Mouse (Mus musculus) sigmoid colon, adult 10 weeks (tissue): ENCODE data around the gene Cox4i1. TPM values are rescaled to one million over a fixed set of nuclear protein-coding genes. Genes with fewer than 3 reads are reported as not detected.

Source experiments
- polyA plus RNA-seq: library from polyadenylated mRNA; stranded (reverse); fragments of 350-450 nt; fragmentation: Illumina TruSeq; extraction: RNeasy Lipid Tissue Mini Kit (QIAGEN cat#74804); gene quantifications from one replicate; pipeline ENCODE4 v1.2.3, GENCODE M21; 2014; ENCODE audit warnings: low read depth, low replicate concordance

Cox4i1 gene
- polyA plus RNA-seq = 34.1 TPM

DNA sequence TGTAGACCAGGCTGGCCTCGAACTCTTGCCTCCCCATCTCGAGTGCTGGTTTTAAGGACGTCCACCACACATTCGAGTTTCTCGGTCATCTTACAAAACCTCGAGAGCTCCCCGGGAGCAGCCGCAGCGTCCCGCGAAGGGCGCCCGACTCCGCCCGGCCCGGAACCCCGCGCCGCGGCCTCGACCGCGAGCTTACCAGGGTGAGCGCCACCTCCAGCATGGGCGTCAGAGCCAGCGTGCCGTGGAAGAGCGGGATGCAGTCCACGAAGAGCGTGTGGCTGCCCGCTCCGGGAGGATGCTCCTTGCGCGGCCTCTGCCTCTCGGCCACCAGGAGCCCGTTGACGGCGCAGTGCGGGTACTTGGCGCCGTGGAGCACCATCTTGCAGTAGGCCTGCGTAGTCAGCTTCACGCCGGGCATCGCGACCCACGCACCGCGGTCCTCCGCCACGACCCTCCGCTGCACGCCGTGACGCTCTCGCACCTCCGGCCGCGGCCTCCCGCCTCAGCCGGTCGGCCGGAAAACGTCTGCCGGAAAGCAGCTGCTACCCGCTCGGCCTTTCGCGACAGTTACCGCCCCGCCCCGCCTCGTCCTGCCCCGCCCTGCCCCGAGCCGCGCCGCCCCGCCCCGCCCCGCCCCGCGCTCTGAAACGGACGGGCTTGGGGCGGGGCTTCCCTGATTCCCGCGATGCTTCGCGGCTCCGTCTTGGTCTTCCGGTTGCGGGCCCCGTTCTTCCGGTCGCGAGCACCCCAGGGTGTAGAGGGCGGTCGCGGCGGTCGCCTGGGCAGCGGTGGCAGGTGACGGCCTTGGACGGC lies at the start of gene Cox4i1, which contains the start of gene Gm27021:
TSS of gene Cox4i1 (plus strand) at position 662 of the 813 bp plus-strand sequence.
TSS of gene Gm27021 (minus strand) at position 519 of the 813 bp plus-strand sequence.

DNA sequence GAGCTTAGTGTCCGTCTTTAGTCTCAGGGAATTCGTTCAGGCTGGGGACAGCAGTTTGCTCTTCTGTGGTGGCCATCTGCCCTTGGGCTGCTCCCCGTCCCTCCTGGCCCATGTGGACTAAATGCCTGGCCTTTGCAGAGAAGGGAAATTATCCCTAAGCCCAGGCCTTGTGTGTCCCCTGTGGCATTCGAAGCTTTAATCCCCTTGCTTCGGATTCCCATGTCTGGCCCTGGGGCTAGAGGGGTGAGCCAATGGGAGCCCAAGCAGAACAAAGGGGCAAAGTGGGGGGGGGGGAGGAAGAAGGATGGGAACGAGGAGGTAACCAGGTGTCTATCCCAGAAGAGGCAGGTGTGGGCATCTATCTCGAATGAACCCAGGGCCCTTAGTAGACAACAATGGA lies 20.5 kb upstream of the Cox4i1 start, which contains the start of gene 1190005I06Rik:
TSS of gene 1190005I06Rik (minus strand) at position 101 of the 400 bp plus-strand sequence.

DNA sequence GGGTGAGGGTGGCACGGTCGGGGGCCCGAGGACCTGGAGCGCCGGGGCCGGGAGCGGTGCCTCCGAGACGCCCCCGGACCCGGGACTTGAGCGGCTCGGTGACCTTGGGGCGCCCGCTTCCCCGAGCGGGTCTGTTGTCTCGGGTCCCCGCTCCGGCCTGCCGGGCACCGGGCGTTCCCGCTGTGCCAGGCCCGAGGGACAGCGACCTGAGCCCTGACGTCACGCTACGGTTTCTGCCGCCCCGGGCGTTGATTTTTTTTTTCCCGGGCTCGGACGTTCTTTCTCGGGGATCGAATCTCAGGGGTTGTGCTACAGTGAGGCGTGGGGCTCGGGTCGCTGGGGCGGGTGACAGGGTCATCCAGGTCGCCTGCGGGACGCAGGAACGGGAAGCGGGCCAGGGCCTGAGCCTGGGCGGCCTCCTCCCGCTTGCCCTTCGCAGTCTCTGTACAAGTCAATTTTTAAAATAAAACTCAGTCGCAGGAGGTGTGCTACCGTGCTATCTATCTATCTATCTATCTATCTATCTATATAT lies 418 bp downstream of the Cox4i1 start, which contains the start of gene Emc8:
TSS of gene Emc8 (minus strand) at position 200 of the 532 bp plus-strand sequence.

Other genes with a start within 250 kb of the Cox4i1 start
- gene Gins2, start 78.9 kb upstream of the Cox4i1 start, polyA plus RNA-seq = 0.47 TPM
- gene 1190005I06Rik, start 20.6 kb upstream of the Cox4i1 start, polyA plus RNA-seq = not detected
- not detected for gene Gm27021, start 143 bp upstream of the Cox4i1 start, polyA plus RNA-seq
- 6.1 TPM for gene Emc8, start 351 bp downstream of the Cox4i1 start, polyA plus RNA-seq
- 6.4 TPM for gene Irf8, start 68.1 kb downstream of the Cox4i1 start, polyA plus RNA-seq